Comparison of ENCODE assay signal across 18 mouse cellular contexts in the genomic region with DNA sequence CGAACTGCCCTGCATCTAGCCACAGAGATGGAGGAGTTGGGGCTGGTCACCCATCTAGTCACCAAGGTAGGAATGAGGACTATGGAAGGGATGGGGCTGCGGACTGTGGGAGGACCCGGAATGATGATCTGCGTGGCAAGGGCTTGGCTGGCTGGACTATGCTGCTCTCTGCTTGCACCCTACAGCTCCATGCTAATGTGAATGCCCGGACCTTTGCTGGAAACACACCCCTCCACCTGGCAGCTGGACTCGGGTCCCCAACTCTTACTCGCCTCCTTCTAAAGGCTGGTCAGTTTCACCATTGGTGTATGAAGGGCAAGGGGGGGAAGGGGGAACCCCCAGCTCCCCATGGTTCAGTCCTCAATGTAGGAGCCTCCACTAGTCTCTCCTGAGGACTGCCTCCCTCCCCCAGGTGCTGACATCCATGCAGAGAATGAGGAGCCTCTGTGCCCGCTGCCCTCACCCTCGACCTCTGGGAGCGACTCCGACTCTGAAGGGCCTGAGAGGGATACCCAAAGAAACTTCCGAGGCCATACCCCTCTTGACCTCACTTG. TPM values are rescaled to one million over a fixed set of nuclear protein-coding genes. Genes with fewer than 3 reads are reported as not detected.
DNase-seq lines count a peak whose midpoint lies in the region; ATAC-seq lines count a peak whose summit lies in the region.
"Had no signal": no experiment of that assay in that cellular context is flagged by ENCODE, and none has a peak within 500 bp of the region (broad histone marks: within the 10 kb centered on the region; RNA-seq: fewer than 3 reads in every experiment).

No protein-coding gene starts in this region.

- H3K36me3 ChIP-seq in kidney, embryonic 14.5 days (ENCODE audit: control insufficient read depth, insufficient read depth, low read length): peaks cover 10% of the 10 kb centered on the region
- H3K36me3 ChIP-seq: forebrain, embryonic 12.5 days had no signal

- no peak overlapping the region for H3K27ac ChIP-seq in kidney, embryonic 14.5 days (ENCODE audit: low read depth, low read length)
- H3K27ac ChIP-seq: forebrain, embryonic 12.5 days; left cerebral cortex, adult 2 months; limb, embryonic 13.5 days; lung, embryonic 15.5 days; midbrain, embryonic 15.5 days had no signal

- H3K4me3 ChIP-seq in kidney, embryonic 14.5 days (ENCODE audit: low read length): no peak overlapping the region
- H3K4me3 ChIP-seq: forebrain, embryonic 12.5 days; left cerebral cortex, adult 2 months; limb, embryonic 13.5 days; lung, embryonic 15.5 days; midbrain, embryonic 15.5 days had no signal

- 91% methylated on average over 12 of the region's 12 CpGs for WGBS in kidney, embryonic 14.5 days

- no peak overlapping the region for H3K4me2 ChIP-seq in kidney, embryonic 14.5 days (replicated peaks; ENCODE audit: low read depth, low read length)
- H3K4me2 ChIP-seq: forebrain, embryonic 12.5 days; limb, embryonic 13.5 days; lung, embryonic 15.5 days; midbrain, embryonic 15.5 days had no signal

- no peaks in the 10 kb centered on the region for H3K9me3 ChIP-seq in kidney, embryonic 14.5 days (ENCODE audit: control insufficient read depth, low read length)
- H3K9me3 ChIP-seq: forebrain, embryonic 12.5 days; limb, embryonic 13.5 days; lung, embryonic 15.5 days; midbrain, embryonic 15.5 days had no signal

- no peak overlapping the region for H3K9ac ChIP-seq in kidney, embryonic 14.5 days (ENCODE audit: low read depth, low read length)
- H3K9ac ChIP-seq: forebrain, embryonic 12.5 days; limb, embryonic 13.5 days; lung, embryonic 15.5 days; midbrain, embryonic 15.5 days had no signal

- DNase-seq in cerebellum, adult 9-10 months: peak; percentile 46
- DNase-seq in cerebellum, postnatal 14 days: no peak
- DNase-seq in kidney, postnatal 10 days: peak; percentile 10
- peak; percentile 3 for DNase-seq in thymus, postnatal 14 days
- DNase-seq in thymus, adult 18-20 months: no peak
- DNase-seq in yolk sac, embryonic 10.5 days (ENCODE audit: low spot score): no peak
- DNase-seq: B cell, adult 2 months; heart, postnatal 14 days; kidney, adult 8-10 months; right cerebral cortex, postnatal 4 days; thymus, postnatal 25 days had no signal

- H3K27me3 ChIP-seq in kidney, embryonic 14.5 days (ENCODE audit: control insufficient read depth, insufficient read depth, low read length): peaks cover 31% of the 10 kb centered on the region

- H3K4me1 ChIP-seq in kidney, embryonic 14.5 days (ENCODE audit: control insufficient read depth, insufficient read depth, low read length): peaks cover 9% of the 10 kb centered on the region

- no peak for ATAC-seq in kidney, embryonic 14.5 days (ENCODE audit: low FRiP score, low TSS enrichment)
- ATAC-seq: hindbrain, embryonic 16.5 days; midbrain, embryonic 15.5 days had no signal

RNA-seq across cellular contexts. Expression of a gene that starts 6.3 kb away (rescaled TPM):
- polyA plus RNA-seq in kidney, embryonic 14.5 days (2014; fragmentation: Nextera tagmentation; extraction: Ambion mirVana): 6.3 and 8.9 TPM in 2 replicates

RNA-seq across cellular contexts. Expression of a gene that starts 16.6 kb away (rescaled TPM):
- 1.7 and 1.8 TPM in 2 replicates for polyA plus RNA-seq in kidney, embryonic 14.5 days (2014; fragmentation: Nextera tagmentation; extraction: Ambion mirVana)

RNA-seq across cellular contexts. Expression of a gene that starts 17.6 kb away (rescaled TPM):
- 14.2 and 18.2 TPM in 2 replicates for polyA plus RNA-seq in kidney, embryonic 14.5 days (2014; fragmentation: Nextera tagmentation; extraction: Ambion mirVana)

RNA-seq across cellular contexts. Expression of a gene that starts 28.1 kb away (rescaled TPM):
- 164 and 165 TPM in 2 replicates for polyA plus RNA-seq in kidney, embryonic 14.5 days (2014; fragmentation: Nextera tagmentation; extraction: Ambion mirVana)

RNA-seq across cellular contexts. Expression of a gene that starts 30.5 kb away (rescaled TPM):
- polyA plus RNA-seq in kidney, embryonic 14.5 days (2014; fragmentation: Nextera tagmentation; extraction: Ambion mirVana): 7.9 and 10.8 TPM in 2 replicates

Comparison
In these comparisons a context has a peak if more than half of its experiments do, and no peak if none do; other contexts are left out.
1. DNase-seq: peak in cerebellum, adult 9-10 months (single experiment), kidney, postnatal 10 days (single experiment) and thymus, postnatal 14 days (single experiment); none in cerebellum, postnatal 14 days (0 of 2), thymus, adult 18-20 months (0 of 2) and yolk sac, embryonic 10.5 days (single experiment).